Mouse (Mus musculus): ENCODE measurements around the gene Ttc39b. TPM values are rescaled to one million over a fixed set of nuclear protein-coding genes. Genes with fewer than 3 reads are reported as not detected.

Ttc39b gene
- polyA plus RNA-seq (2014; fragmentation: Illumina TruSeq; extraction: RNeasy Lipid Tissue Mini Kit (QIAGEN cat#74804); ENCODE audit: low read depth, low replicate concordance): 5.1 TPM

DNA sequence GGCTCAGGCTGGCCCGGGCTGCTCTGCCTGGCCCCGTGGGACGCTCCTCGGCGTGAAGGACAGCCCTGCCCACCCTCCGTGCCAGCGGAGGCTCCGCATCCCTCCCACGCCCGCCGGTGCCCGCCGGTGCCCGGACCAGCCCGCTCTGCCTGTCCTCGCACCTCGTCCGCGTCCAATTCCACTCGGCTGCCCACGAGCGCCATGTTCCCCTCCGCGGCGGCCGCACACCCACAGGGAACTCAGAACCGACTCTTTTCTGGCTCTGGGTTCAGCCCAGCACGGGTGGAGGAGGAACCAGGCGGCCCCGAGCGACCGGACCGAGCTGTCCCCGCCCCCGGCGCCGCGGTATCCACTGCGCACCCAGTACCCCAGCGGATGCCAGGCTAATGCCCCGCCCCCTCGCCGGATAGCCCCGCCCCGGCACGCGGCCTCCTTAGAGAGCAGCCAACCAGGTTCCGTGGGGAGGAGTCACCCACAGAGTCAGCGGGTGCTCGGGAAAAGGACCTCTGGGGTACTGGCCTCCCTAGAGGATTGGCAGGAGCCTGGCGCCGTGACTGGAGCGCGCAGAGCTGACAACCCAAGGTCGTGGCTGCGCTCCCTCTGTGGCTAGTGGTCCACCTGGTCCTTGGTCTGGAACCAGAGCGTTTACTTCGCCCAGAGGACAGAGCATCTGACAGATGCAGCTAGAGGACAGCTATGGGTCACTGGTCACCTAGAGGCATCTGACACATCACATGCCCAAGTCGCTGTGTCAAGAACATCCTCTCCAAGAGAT lies at the start of gene Ttc39b:
TSS of gene Ttc39b (minus strand) at position 346 of the 775 bp plus-strand sequence.

Other genes starting within 250 kb of the Ttc39b start
- gene Snapc3, start 93.5 kb upstream of the Ttc39b start, polyA plus RNA-seq (2014; fragmentation: Illumina TruSeq; extraction: RNeasy Lipid Tissue Mini Kit (QIAGEN cat#74804); ENCODE audit: low read depth, low replicate concordance): 15.2 TPM
- 51.9 TPM for gene Psip1, start 162.2 kb upstream of the Ttc39b start, polyA plus RNA-seq (2014; fragmentation: Illumina TruSeq; extraction: RNeasy Lipid Tissue Mini Kit (QIAGEN cat#74804); ENCODE audit: low read depth, low replicate concordance)
- 2.4 TPM for gene Ccdc171, start 201.3 kb upstream of the Ttc39b start, polyA plus RNA-seq (2014; fragmentation: Illumina TruSeq; extraction: RNeasy Lipid Tissue Mini Kit (QIAGEN cat#74804); ENCODE audit: low read depth, low replicate concordance)